Mouse (Mus musculus): ENCODE measurements around the gene Acat1. TPM values are rescaled to one million over a fixed set of nuclear protein-coding genes. Genes with fewer than 3 reads are reported as not detected.
A peak's percentile ranks its signal among the peaks of the same experiment; 100 is the strongest.

Acat1 gene
- polyA plus RNA-seq, 1 experiment = 81.1 TPM

- DNase-seq (ENCODE audit: low read depth) = no peak
- TF ChIP-seq CTCF (IDR thresholded peaks at IDR 0.05; ENCODE audit: borderline replicate concordance, extremely low read depth, insufficient read depth, insufficient read length) = no peak
- no peak for TF ChIP-seq POLR2A (IDR thresholded peaks at IDR 0.05; ENCODE audit: borderline replicate concordance, extremely low read depth, insufficient read depth, insufficient read length, poor library complexity, severe bottlenecking)
Observed at GRCm38 (mm10) chr9:53598631-53599030, 11.6 kb downstream of the Acat1 start.

GRCm38 (mm10) chr9:53596971-53597600, 13.1 kb downstream of the Acat1 start:
- TF ChIP-seq POLR2A (IDR thresholded peaks at IDR 0.05; ENCODE audit: borderline replicate concordance, extremely low read depth, insufficient read depth, insufficient read length, poor library complexity, severe bottlenecking) = no peak
- TF ChIP-seq CTCF (IDR thresholded peaks at IDR 0.05; ENCODE audit: borderline replicate concordance, extremely low read depth, insufficient read depth, insufficient read length) = no peak
- no peak for DNase-seq (ENCODE audit: low read depth)

GRCm38 (mm10) chr9:53594764-53595163, 15.4 kb downstream of the Acat1 start:
- TF ChIP-seq CTCF (IDR thresholded peaks at IDR 0.05; ENCODE audit: borderline replicate concordance, extremely low read depth, insufficient read depth, insufficient read length) = peak; percentile 81
- TF ChIP-seq POLR2A (IDR thresholded peaks at IDR 0.05; ENCODE audit: borderline replicate concordance, extremely low read depth, insufficient read depth, insufficient read length, poor library complexity, severe bottlenecking) = no peak
- peak; percentile 77 for DNase-seq (ENCODE audit: low read depth)

- DNase-seq (ENCODE audit: low read depth) = no peak
- no peak for TF ChIP-seq CTCF (IDR thresholded peaks at IDR 0.05; ENCODE audit: borderline replicate concordance, extremely low read depth, insufficient read depth, insufficient read length)
- TF ChIP-seq POLR2A (IDR thresholded peaks at IDR 0.05; ENCODE audit: borderline replicate concordance, extremely low read depth, insufficient read depth, insufficient read length, poor library complexity, severe bottlenecking) = no peak
Observed at GRCm38 (mm10) chr9:53581870-53582269, 28.3 kb downstream of the Acat1 start.

- DNase-seq (ENCODE audit: low read depth) = no peak
- TF ChIP-seq CTCF (IDR thresholded peaks at IDR 0.05; ENCODE audit: borderline replicate concordance, extremely low read depth, insufficient read depth, insufficient read length) = no peak
- TF ChIP-seq POLR2A (IDR thresholded peaks at IDR 0.05; ENCODE audit: borderline replicate concordance, extremely low read depth, insufficient read depth, insufficient read length, poor library complexity, severe bottlenecking) = no peak
Observed at GRCm38 (mm10) chr9:53575721-53576120, 34.5 kb downstream of the Acat1 start.

GRCm38 (mm10) chr9:53572516-53573307, 37.5 kb downstream of the Acat1 start:
- no peak for DNase-seq (ENCODE audit: low read depth)

GRCm38 (mm10) chr9:53570662-53571061, 39.5 kb downstream of the Acat1 start:
- peak; percentile 32 for DNase-seq (ENCODE audit: low read depth)
- TF ChIP-seq POLR2A (IDR thresholded peaks at IDR 0.05; ENCODE audit: borderline replicate concordance, extremely low read depth, insufficient read depth, insufficient read length, poor library complexity, severe bottlenecking) (no peak), CTCF (IDR thresholded peaks at IDR 0.05; ENCODE audit: borderline replicate concordance, extremely low read depth, insufficient read depth, insufficient read length) (no peak)

More at GRCm38 (mm10) chr9:53572516-53573307, 37.5 kb downstream of the Acat1 start:
- TF ChIP-seq POLR2A (IDR thresholded peaks at IDR 0.05; ENCODE audit: borderline replicate concordance, extremely low read depth, insufficient read depth, insufficient read length, poor library complexity, severe bottlenecking) (no peak), CTCF (IDR thresholded peaks at IDR 0.05; ENCODE audit: borderline replicate concordance, extremely low read depth, insufficient read depth, insufficient read length) (no peak)

- TF ChIP-seq POLR2A (IDR thresholded peaks at IDR 0.05; ENCODE audit: borderline replicate concordance, extremely low read depth, insufficient read depth, insufficient read length, poor library complexity, severe bottlenecking) (no peak), CTCF (IDR thresholded peaks at IDR 0.05; ENCODE audit: borderline replicate concordance, extremely low read depth, insufficient read depth, insufficient read length) (no peak)
- peak; percentile 17 for DNase-seq (ENCODE audit: low read depth)
Observed at GRCm38 (mm10) chr9:53537336-53537965, 72.7 kb downstream of the Acat1 start.

- TF ChIP-seq CTCF (IDR thresholded peaks at IDR 0.05; ENCODE audit: borderline replicate concordance, extremely low read depth, insufficient read depth, insufficient read length) = peak; percentile 34; the same call in 1 of the 2 replicates
- TF ChIP-seq POLR2A (IDR thresholded peaks at IDR 0.05; ENCODE audit: borderline replicate concordance, extremely low read depth, insufficient read depth, insufficient read length, poor library complexity, severe bottlenecking) = peak; percentile 84; the same call in 1 of the 2 replicates
- peak; percentile 100 for DNase-seq (ENCODE audit: low read depth)
Observed at GRCm38 (mm10) chr9:53536558-53537320, 73.4 kb downstream of the Acat1 start, which contains the start of the genes Atm and Npat. TSS of gene Atm (minus strand) at chr9:53536740. TSS of gene Npat (plus strand) at chr9:53537047.

- no peak for DNase-seq (ENCODE audit: low read depth)
- TF ChIP-seq CTCF (IDR thresholded peaks at IDR 0.05; ENCODE audit: borderline replicate concordance, extremely low read depth, insufficient read depth, insufficient read length) (no peak), POLR2A (IDR thresholded peaks at IDR 0.05; ENCODE audit: borderline replicate concordance, extremely low read depth, insufficient read depth, insufficient read length, poor library complexity, severe bottlenecking) (no peak)
Observed at GRCm38 (mm10) chr9:53535416-53536320, 74.5 kb downstream of the Acat1 start.

Other genes with a start within 250 kb of the Acat1 start
- gene Kdelc2, start 226.4 kb downstream of the Acat1 start, polyA plus RNA-seq (2012; rRNA removed) = 1.4 and 3.0 TPM in 2 replicates
- gene 4930550C14Rik, start 208.1 kb downstream of the Acat1 start, polyA plus RNA-seq (2012; rRNA removed) = 0.09 and 0.25 TPM in 2 replicates
- 5.9 and 12.3 TPM in 2 replicates for gene Atm, start 73.6 kb downstream of the Acat1 start, polyA plus RNA-seq (2012; rRNA removed)
- gene Npat, start 73.3 kb downstream of the Acat1 start, polyA plus RNA-seq (2012; rRNA removed) = 10.5 and 10.7 TPM in 2 replicates
- gene Cul5, start 59.6 kb upstream of the Acat1 start, polyA plus RNA-seq (2012; rRNA removed) = 16.5 and 22.5 TPM in 2 replicates
- gene Rab39, start 95.8 kb upstream of the Acat1 start, polyA plus RNA-seq (2012; rRNA removed) = 1.3 and 1.7 TPM in 2 replicates
- 8.3 and 8.4 TPM in 2 replicates for gene Slc35f2, start 161.2 kb upstream of the Acat1 start, polyA plus RNA-seq (2012; rRNA removed)
- gene Sln, start 239.8 kb upstream of the Acat1 start, polyA plus RNA-seq (2012; rRNA removed) = 0.14 and 0.39 TPM in 2 replicates